Mouse (Mus musculus) CH12.LX (cell line): Measurements from ENCODE around the gene Cyp2d22. TPM values are rescaled to one million over a fixed set of nuclear protein-coding genes. Genes with fewer than 3 reads are reported as not detected.
A peak's percentile ranks its signal among the peaks of the same experiment; 100 is the strongest.

Source experiments
- DNase-seq: peaks from one replicate; pipeline ENCODE4 v3.0.0-alpha.2; 2013; ENCODE audit errors: extremely low read depth
- H3K27ac ChIP-seq: 2 replicates; pipeline ENCODE4 v1.5.1; 2012; ENCODE audit warnings: low read depth, mild to moderate bottlenecking, control low read depth, moderate library complexity; ENCODE audit not compliant: insufficient read depth
- H3K27me3 ChIP-seq: replicated peaks from 2 replicates; pipeline ENCODE3; 2012; ENCODE audit warnings: inconsistent platforms
- H3K36me3 ChIP-seq, 2 experiments: replicated peaks in 1 of 2; 2 replicates each; pipeline versions ENCODE3 to v1.6.1; 2012; ENCODE audit warnings: inconsistent platforms in 1 of 2, low read length in 1 of 2, mild to moderate bottlenecking in 1 of 2, mixed read lengths in 1 of 2, moderate library complexity in 1 of 2; ENCODE audit not compliant: control insufficient read depth in 1 of 2, insufficient read depth in 1 of 2
- H3K4me1 ChIP-seq, 2 experiments: 2 replicates each; pipeline ENCODE4 v1.6.1; 2012; ENCODE audit warnings: inconsistent platforms in 1 of 2, moderate library complexity in 1 of 2; ENCODE audit not compliant: insufficient read depth in 2 of 2, control insufficient read depth in 1 of 2
- H3K4me2 ChIP-seq: 2 replicates; pipeline ENCODE4 v1.6.1; 2012; ENCODE audit warnings: low read depth, mild to moderate bottlenecking, control low read depth; ENCODE audit not compliant: poor library complexity, insufficient read depth, severe bottlenecking
- H3K4me3 ChIP-seq, 3 experiments: fragments of 150-350 bp in 1 of 3; sonication (generic) in 1 of 3; replicated peaks in 1 of 3; 2 replicates each; pipeline versions ENCODE3 to v1.5.1; 2011 to 2012; ENCODE audit warnings: low read depth in 2 of 3, low read length in 2 of 3, mild to moderate bottlenecking in 2 of 3, moderate library complexity in 2 of 3, control low read depth in 1 of 3, improper control_type of control experiment in 1 of 3, inconsistent platforms in 1 of 3, mixed read lengths in 1 of 3; ENCODE audit not compliant: poor library complexity in 1 of 3
- H3K79me2 ChIP-seq: replicated peaks from 2 replicates; pipeline ENCODE4 v1.6.1; 2012; ENCODE audit warnings: mild to moderate bottlenecking, moderate library complexity; ENCODE audit not compliant: control insufficient read depth, poor library complexity, insufficient read depth, severe bottlenecking; ENCODE audit errors: extremely low read depth
- H3K9ac ChIP-seq: 2 replicates; pipeline ENCODE4 v1.6.1; 2012; ENCODE audit warnings: low read depth, mild to moderate bottlenecking, control low read depth, moderate library complexity; ENCODE audit not compliant: insufficient read depth
- H3K9me3 ChIP-seq: replicated peaks from 2 replicates; pipeline ENCODE3; 2012; ENCODE audit warnings: low read length, inconsistent platforms, mixed read lengths
- CTCF ChIP-seq, 2 experiments: IDR thresholded peaks in 1 of 2; conservative IDR thresholded peaks in 1 of 2; 2 replicates each; pipeline ENCODE4 v1.5.1; 2011 to 2012; ENCODE audit warnings: low read depth in 2 of 2, low read length in 2 of 2, improper control_type of control experiment in 1 of 2, inconsistent platforms in 1 of 2, mild to moderate bottlenecking in 1 of 2, moderate library complexity in 1 of 2
- E2F4 ChIP-seq: IDR thresholded peaks from 2 replicates; pipeline ENCODE4 v1.6.1; 2011; ENCODE audit warnings: low read depth, low read length, improper control_type of control experiment; ENCODE audit not compliant: insufficient replicate concordance
- IRF4 ChIP-seq: IDR thresholded peaks from 2 replicates; pipeline ENCODE4 v1.6.1; 2014; ENCODE audit warnings: low read depth, mild to moderate bottlenecking, inconsistent platforms, low read length, improper control_type of control experiment
- MYC ChIP-seq: IDR thresholded peaks from 2 replicates; pipeline ENCODE4 v1.6.1; 2011; ENCODE audit warnings: low read depth, mild to moderate bottlenecking, improper control_type of control experiment, low read length
- NELFE ChIP-seq: IDR thresholded peaks from 2 replicates; pipeline ENCODE4 v1.6.1; 2011; ENCODE audit warnings: low read depth, low read length, improper control_type of control experiment
- POLR2AphosphoS2 ChIP-seq: IDR thresholded peaks from 2 replicates; pipeline ENCODE4 v1.6.1; 2011; ENCODE audit warnings: low read depth, low read length, improper control_type of control experiment
- TBP ChIP-seq: conservative IDR thresholded peaks from 2 replicates; pipeline ENCODE4 v1.6.1; 2011; ENCODE audit warnings: low read depth, low read length, improper control_type of control experiment
- USF2 ChIP-seq: conservative IDR thresholded peaks from 2 replicates; pipeline ENCODE4 v1.6.1; 2011; ENCODE audit warnings: low read depth, low read length, improper control_type of control experiment
- ZKSCAN1 ChIP-seq: IDR thresholded peaks from 2 replicates; pipeline ENCODE4 v1.6.1; 2012; ENCODE audit warnings: low read depth, inconsistent platforms, low read length, improper control_type of control experiment, borderline replicate concordance
- dilution Hi-C: fragments of 300-500 bp; cut with MboI; formaldehyde crosslinking; loops from 2 replicates; pipeline ENCODE4 v1.14.3; 2020; ENCODE audit warnings: low sequenced_read_pairs; ENCODE audit not compliant: extremely low pct_unique_long_range_greater_than_20kb, extremely low pct_ligation_motif_present
- in situ Hi-C: fragments of 300-500 bp; cut with MboI; formaldehyde crosslinking; loops from 3 replicates; pipeline ENCODE4 v1.14.3; 2019; ENCODE audit warnings: low sequenced_read_pairs, low pct_ligation_motif_present, low pct_unique_long_range_greater_than_20kb, mixed read lengths
- polyA plus RNA-seq: library from polyadenylated mRNA; unstranded; fragments of >175 nt; gene quantifications from 2 replicates; pipeline ENCODE4 v1.2.1, GENCODE M21; 2012; ENCODE audit warnings: low read depth; ENCODE audit not compliant: insufficient read length
- total RNA-seq, 2 experiments: library from RNA; depleted of rRNA; stranded (reverse); fragments of 300-350 nt in 1 of 2; fragments of >200 nt in 1 of 2; gene quantifications; 2 replicates each; pipeline ENCODE4 v1.2.3; 2012 to 2014

Cyp2d22 gene
- total and polyA plus RNA-seq, 3 experiments, result 0.21 to 0.24 TPM; not detected in 1

DNA sequence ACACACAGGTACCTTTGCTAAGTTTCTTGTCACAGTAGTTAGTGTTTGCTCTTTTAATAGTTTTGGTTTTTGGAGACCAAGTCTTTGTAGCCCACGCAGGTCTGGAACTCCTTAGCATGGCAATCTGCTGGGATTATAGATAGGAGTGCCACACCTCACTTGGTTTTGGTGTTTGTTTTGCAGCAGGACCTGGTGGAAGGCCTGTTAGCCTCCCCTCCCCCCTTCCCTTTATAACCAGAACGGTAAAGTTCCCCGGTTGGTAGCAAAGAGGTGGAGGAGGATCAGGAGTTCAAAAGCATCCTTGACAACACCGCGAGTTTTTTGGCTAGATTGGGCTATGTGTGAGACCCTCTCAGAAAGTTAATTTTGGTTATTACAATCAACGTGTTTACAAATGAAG is 35.1 kb downstream of the Cyp2d22 start:
- H3K79me2 ChIP-seq, result peaks cover 19% of the 10 kb centered on the region
- H3K4me1 ChIP-seq, result peaks cover 14 to 26% of the 10 kb centered on the region in 2 experiments
- H3K9me3 ChIP-seq, result no peaks in the 10 kb centered on the region
- H3K36me3 ChIP-seq, result peaks cover 23% of the 10 kb centered on the region in 2 experiments
- peaks cover 22% of the 10 kb centered on the region for H3K27me3 ChIP-seq
- H3K4me2 ChIP-seq, result no peak overlapping the region
- TF ChIP-seq NELFE (no peak), IRF4 (no peak)
- in situ Hi-C loops, result no loop called here
- dilution Hi-C loops, result no loop called here
- H3K4me3 ChIP-seq, result no peak overlapping the region
- DNase-seq, result no peak
- no peak overlapping the region for H3K9ac ChIP-seq
- H3K27ac ChIP-seq, result no peak overlapping the region

DNA sequence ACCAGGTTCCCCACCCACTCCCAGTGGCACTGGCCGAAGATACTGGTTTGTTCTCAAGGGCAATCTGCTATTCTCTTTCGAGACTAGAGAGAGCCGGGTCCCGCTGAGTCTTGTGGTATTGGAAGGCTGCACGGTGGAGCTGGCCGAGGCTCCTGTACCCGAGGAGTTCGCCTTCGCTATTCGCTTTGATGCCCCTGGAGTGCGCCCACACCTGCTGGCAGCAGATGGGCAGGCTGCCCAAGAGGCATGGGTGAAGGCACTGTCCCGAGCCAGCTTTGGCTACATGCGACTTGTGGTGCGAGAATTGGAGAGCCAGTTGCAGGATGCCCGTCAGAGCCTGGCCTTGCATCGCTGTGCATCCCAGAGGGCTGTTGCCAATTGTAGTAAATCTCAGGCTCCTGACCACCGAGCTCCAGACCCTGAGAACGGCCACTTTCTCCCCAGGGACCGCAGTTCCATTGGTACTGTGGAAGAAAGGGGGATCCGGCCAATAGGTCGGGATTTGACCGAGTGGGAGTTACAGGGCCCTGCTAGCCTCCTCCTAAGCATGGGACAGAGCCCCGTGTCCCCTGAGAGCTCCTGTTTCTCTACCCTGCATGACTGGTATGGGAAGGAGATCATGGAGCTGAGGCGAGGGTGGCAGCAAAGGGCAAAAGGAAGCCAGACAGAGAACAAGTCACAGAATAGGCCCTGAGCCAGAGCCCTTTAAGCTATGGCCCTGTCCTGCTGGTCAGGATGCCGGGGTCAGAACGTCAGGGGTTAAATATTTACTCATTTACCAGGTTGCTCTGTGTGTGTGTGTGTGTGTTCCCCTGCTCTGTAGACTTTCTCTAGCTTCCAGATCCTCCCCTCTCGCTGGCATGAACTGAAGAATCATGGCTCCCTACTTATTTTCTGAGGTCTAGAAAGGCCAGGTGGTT is 36.4 kb downstream of the Cyp2d22 start:
- no peak for DNase-seq
- peaks cover 9% of the 10 kb centered on the region in 2 experiments for H3K36me3 ChIP-seq
- H3K9me3 ChIP-seq, result no peaks in the 10 kb centered on the region
- no peak overlapping the region for H3K27ac ChIP-seq
- peaks cover 27% of the 10 kb centered on the region for H3K27me3 ChIP-seq
- TF ChIP-seq CTCF (conservative IDR thresholded peaks at IDR 0.05 in 1 of 2, IDR thresholded peaks at IDR 0.05 in 1 of 2; ENCODE audit: low read depth in 2 of 2, low read length in 2 of 2) (no peak), NELFE (no peak), E2F4 (no peak), ZKSCAN1 (no peak), USF2 (no peak), POLR2AphosphoS2 (no peak)
- no peak overlapping the region for H3K4me2 ChIP-seq
- H3K4me3 ChIP-seq, result no peak overlapping the region
- H3K79me2 ChIP-seq, result peaks cover 17% of the 10 kb centered on the region
- no peak overlapping the region for H3K9ac ChIP-seq
- H3K4me1 ChIP-seq, result peaks cover 12 to 22% of the 10 kb centered on the region in 2 experiments
- in situ Hi-C loops, result no loop called here
- dilution Hi-C loops, result no loop called here

DNA sequence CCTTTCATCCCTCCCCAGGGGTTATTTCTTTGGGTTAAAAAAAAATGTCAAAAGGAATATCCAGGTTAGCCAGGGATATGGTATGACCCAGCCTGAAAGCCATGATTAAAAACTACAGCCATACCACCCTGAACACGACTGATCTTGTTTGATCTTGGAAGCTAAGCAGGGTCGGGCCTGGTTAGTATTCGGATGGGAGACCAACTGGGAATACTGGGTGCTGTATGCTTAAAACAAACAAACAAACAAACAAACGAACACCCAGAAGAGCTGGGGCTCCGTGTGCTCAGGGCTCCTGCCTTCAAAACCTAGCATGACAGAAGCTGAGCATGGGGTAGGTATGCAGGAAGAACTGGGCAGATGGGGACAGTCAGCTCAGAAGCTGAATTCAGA is 37.5 kb downstream of the Cyp2d22 start:
- Histone ChIP-seq H3K9ac (no peak overlapping the region), H3K9me3 (no peaks in the 10 kb centered on the region), H3K79me2 (peaks cover 11% of the 10 kb centered on the region), H3K4me1 (peaks cover 3 to 17% of the 10 kb centered on the region in 2 experiments; a peak in 3 of 4 replicates), H3K4me3 (no peak overlapping the region)
- in situ Hi-C loops, result no loop called here
- dilution Hi-C loops, result no loop called here
- no peak for DNase-seq
- TF ChIP-seq TBP (0 out of 2 replicates have a peak, but pooled peaks have one; percentile 29), MYC (no peak), NELFE (no peak)
- TF ChIP-seq, all 38 proteins: peak for 1
- no peak overlapping the region for H3K27ac ChIP-seq
- peaks cover 27% of the 10 kb centered on the region for H3K27me3 ChIP-seq
- H3K36me3 ChIP-seq, result no peaks in the 10 kb centered on the region
- no peak overlapping the region for H3K4me2 ChIP-seq
